Mouse (Mus musculus): ENCODE measurements around the gene Lrmda. TPM values are rescaled to one million over a fixed set of nuclear protein-coding genes. Genes with fewer than 3 reads are reported as not detected.

The Lrmda gene
- total and polyA plus RNA-seq, 3 experiments, result 5.1 to 5.9 TPM; not detected in 1

- Histone ChIP-seq H3K9ac (ENCODE audit: control insufficient read depth, low read depth, low read length, poor library complexity, severe bottlenecking) (no peak overlapping the region), H3K27me3 (ENCODE audit: control insufficient read depth in 1 of 2, insufficient read depth in 2 of 2, low read length in 2 of 2) (no peaks in the 10 kb centered on the region), H3K4me1 (ENCODE audit: control insufficient read depth in 1 of 2, insufficient read depth in 2 of 2, low read length in 2 of 2) (peaks cover 0 to under 1% of the 10 kb centered on the region in 2 experiments; a peak in 2 of 4 replicates), H3K79me2 (ENCODE audit: control insufficient read depth, insufficient read depth, low read length, poor library complexity) (no peaks in the 10 kb centered on the region), H3K27ac (ENCODE audit: control insufficient read depth, low read depth, low read length) (no peak overlapping the region), H3K4me3 (ENCODE audit: control insufficient read depth in 1 of 2, insufficient read depth in 1 of 2, low read depth in 2 of 2, low read length in 2 of 2) (no peak overlapping the region), H3K9me3 (replicated peaks; ENCODE audit: insufficient read depth, low read length) (no peaks in the 10 kb centered on the region), H3K36me3 (ENCODE audit: control insufficient read depth in 1 of 2, insufficient read depth in 2 of 2, low read length in 2 of 2) (no peaks in the 10 kb centered on the region; a peak in 3 of 4 replicates)
- TF ChIP-seq POLR2AphosphoS2 (IDR thresholded peaks at IDR 0.05; ENCODE audit: low read length), result no peak
- TF ChIP-seq JUND (IDR thresholded peaks at IDR 0.05; ENCODE audit: low read depth, low read length), result no peak
- TF ChIP-seq USF1 (IDR thresholded peaks at IDR 0.05; ENCODE audit: low read depth, low read length), result no peak
- TF ChIP-seq MAX (IDR thresholded peaks at IDR 0.05; ENCODE audit: low read length), result no peak
- TF ChIP-seq RCOR1 (IDR thresholded peaks at IDR 0.05; ENCODE audit: low read depth, low read length), result no peak
- no peak for TF ChIP-seq TCF12 (IDR thresholded peaks at IDR 0.05; ENCODE audit: low read depth, low read length)
- no peak for TF ChIP-seq E2F4 (IDR thresholded peaks at IDR 0.05; ENCODE audit: borderline replicate concordance, low read depth, low read length)
- TF ChIP-seq EP300 (IDR thresholded peaks at IDR 0.05; ENCODE audit: low read depth in 1 of 2, low read length in 2 of 2), result no peak
- TF ChIP-seq MAFK (IDR thresholded peaks at IDR 0.05; ENCODE audit: borderline replicate concordance, low read depth, low read length), result no peak
- no peak for TF ChIP-seq ZC3H11A (IDR thresholded peaks at IDR 0.05; ENCODE audit: low read depth, low read length)
- TF ChIP-seq CHD1 (IDR thresholded peaks at IDR 0.05; ENCODE audit: low read depth, low read length), result no peak
- TF ChIP-seq RAD21 (IDR thresholded peaks at IDR 0.05; ENCODE audit: low read depth, low read length), result no peak
- no peak for TF ChIP-seq GATA1 (IDR thresholded peaks at IDR 0.05; ENCODE audit: low read depth, low read length)
- no peak for TF ChIP-seq TAL1 (IDR thresholded peaks at IDR 0.05; ENCODE audit: low read length)
- no peak for TF ChIP-seq CTCF (IDR thresholded peaks at IDR 0.05 in 2 of 3, conservative IDR thresholded peaks at IDR 0.05 in 1 of 3; ENCODE audit: control insufficient read depth in 1 of 3, insufficient read depth in 1 of 3, low read depth in 2 of 3, low read length in 3 of 3, poor library complexity in 1 of 3, severe bottlenecking in 1 of 3)
- TF ChIP-seq ETS1 (IDR thresholded peaks at IDR 0.05; ENCODE audit: low read depth, low read length), result no peak
- TF ChIP-seq POLR2A (IDR thresholded peaks at IDR 0.05; ENCODE audit: control insufficient read depth in 1 of 2, insufficient read depth in 1 of 2, low read depth in 1 of 2, low read length in 2 of 2, poor library complexity in 1 of 2), result no peak
- TF ChIP-seq GABPA (IDR thresholded peaks at IDR 0.05; ENCODE audit: low read depth, low read length), result no peak
- no peak for TF ChIP-seq ELF1 (IDR thresholded peaks at IDR 0.05; ENCODE audit: low read depth, low read length)
- DNase-seq (ENCODE audit: low read depth, low spot score), result peak; percentile 21
Observed at GRCm38 (mm10) chr14:22553717-22554116, 534.2 kb downstream of the Lrmda start.

GRCm38 (mm10) chr14:22572486-22572885 is 553.0 kb downstream of the Lrmda start:
- Histone ChIP-seq H3K9ac (ENCODE audit: control insufficient read depth, low read depth, low read length, poor library complexity, severe bottlenecking) (no peak overlapping the region), H3K9me3 (replicated peaks; ENCODE audit: insufficient read depth, low read length) (no peaks in the 10 kb centered on the region), H3K79me2 (ENCODE audit: control insufficient read depth, insufficient read depth, low read length, poor library complexity) (no peaks in the 10 kb centered on the region), H3K27ac (ENCODE audit: control insufficient read depth, low read depth, low read length) (no peak overlapping the region), H3K4me1 (ENCODE audit: control insufficient read depth in 1 of 2, insufficient read depth in 2 of 2, low read length in 2 of 2) (no peaks in the 10 kb centered on the region), H3K36me3 (ENCODE audit: control insufficient read depth in 1 of 2, insufficient read depth in 2 of 2, low read length in 2 of 2) (no peaks in the 10 kb centered on the region; a peak in 1 of 4 replicates), H3K27me3 (ENCODE audit: control insufficient read depth in 1 of 2, insufficient read depth in 2 of 2, low read length in 2 of 2) (no peaks in the 10 kb centered on the region), H3K4me3 (ENCODE audit: control insufficient read depth in 1 of 2, insufficient read depth in 1 of 2, low read depth in 2 of 2, low read length in 2 of 2) (no peak overlapping the region)
- TF ChIP-seq ZKSCAN1 (IDR thresholded peaks at IDR 0.05; ENCODE audit: low read depth, low read length), result no peak
- TF ChIP-seq EP300 (IDR thresholded peaks at IDR 0.05; ENCODE audit: low read depth in 1 of 2, low read length in 2 of 2), result no peak
- TF ChIP-seq ZC3H11A (IDR thresholded peaks at IDR 0.05; ENCODE audit: low read depth, low read length), result no peak
- no peak for TF ChIP-seq POLR2AphosphoS2 (IDR thresholded peaks at IDR 0.05; ENCODE audit: low read length)
- no peak for TF ChIP-seq NRF1 (IDR thresholded peaks at IDR 0.05; ENCODE audit: insufficient read depth, low read depth, low read length, poor library complexity, severe bottlenecking)
- no peak for TF ChIP-seq GATA1 (IDR thresholded peaks at IDR 0.05; ENCODE audit: low read depth, low read length)
- TF ChIP-seq ELF1 (IDR thresholded peaks at IDR 0.05; ENCODE audit: low read depth, low read length), result no peak
- TF ChIP-seq CHD1 (IDR thresholded peaks at IDR 0.05; ENCODE audit: low read depth, low read length), result no peak
- no peak for TF ChIP-seq USF2 (IDR thresholded peaks at IDR 0.05; ENCODE audit: borderline replicate concordance in 1 of 2, insufficient read depth in 1 of 2, low read depth in 1 of 2, low read length in 2 of 2)
- no peak for TF ChIP-seq MAX (IDR thresholded peaks at IDR 0.05; ENCODE audit: low read length)
- TF ChIP-seq SIN3A (IDR thresholded peaks at IDR 0.05; ENCODE audit: low read length), result no peak
- no peak for TF ChIP-seq SMC3 (IDR thresholded peaks at IDR 0.05; ENCODE audit: low read depth, low read length)
- no peak for TF ChIP-seq E2F4 (IDR thresholded peaks at IDR 0.05; ENCODE audit: borderline replicate concordance, low read depth, low read length)
- no peak for TF ChIP-seq UBTF (IDR thresholded peaks at IDR 0.05; ENCODE audit: borderline replicate concordance, insufficient read depth, low read depth, low read length)
- TF ChIP-seq KAT2A (conservative IDR thresholded peaks at IDR 0.05; ENCODE audit: low read depth, low read length), result no peak
- TF ChIP-seq ETS1 (IDR thresholded peaks at IDR 0.05; ENCODE audit: low read depth, low read length), result no peak
- TF ChIP-seq USF1 (IDR thresholded peaks at IDR 0.05; ENCODE audit: low read depth, low read length), result no peak
- DNase-seq (ENCODE audit: low read depth, low spot score), result no peak
